Mouse (Mus musculus) thymus, adult 18-20 months (tissue): ENCODE data around the gene Ostm1.

Source experiments
- DNase-seq, 2 experiments: peaks; one replicate each; pipeline ENCODE4 v3.0.0; 2022; ENCODE audit warnings: mixed read lengths in 2 of 2

Gene Ostm1

GRCm38 (mm10) chr10:42583157-42583872 lies at the start of gene Ostm1, which contains the start of gene Nr2e1:
Gene Ostm1 (plus strand): TSS chr10:42583822.
Gene Nr2e1 (minus strand): TSS chr10:42583632.
- DNase-seq, result no peak

DNA sequence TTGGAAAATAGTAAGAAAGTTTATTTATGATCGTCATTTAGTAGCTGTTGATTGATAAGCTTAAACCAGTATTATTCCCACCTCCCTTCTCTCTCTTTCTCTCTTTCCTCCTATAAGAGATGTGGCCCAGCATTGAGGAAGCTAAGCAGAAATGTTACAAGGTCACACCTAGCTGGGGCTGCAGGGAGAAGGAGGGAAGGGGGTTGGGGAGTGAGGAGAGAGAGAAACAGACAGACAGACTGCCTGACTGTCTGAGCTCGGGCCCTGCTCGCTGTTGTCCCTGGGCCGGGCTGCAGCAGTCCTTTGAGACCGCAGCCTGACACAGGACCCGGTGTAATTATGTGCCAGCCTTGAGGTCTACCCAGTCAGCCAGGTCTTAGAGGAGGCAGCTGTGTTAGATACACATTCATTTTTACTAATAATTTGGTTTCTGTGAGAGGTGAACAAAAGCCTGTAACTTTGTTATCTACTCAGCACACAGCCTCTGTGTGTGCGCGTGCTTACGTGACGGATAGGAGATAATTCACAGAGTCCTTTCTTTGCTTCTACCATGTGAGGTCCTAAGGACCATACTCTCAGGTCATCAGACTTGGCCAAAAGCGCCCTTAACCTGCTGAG lies 49.7 kb upstream of the Ostm1 start:
- no peak for DNase-seq

GRCm38 (mm10) chr10:42537571-42538316 lies 45.9 kb upstream of the Ostm1 start:
- DNase-seq, result no peak

DNA sequence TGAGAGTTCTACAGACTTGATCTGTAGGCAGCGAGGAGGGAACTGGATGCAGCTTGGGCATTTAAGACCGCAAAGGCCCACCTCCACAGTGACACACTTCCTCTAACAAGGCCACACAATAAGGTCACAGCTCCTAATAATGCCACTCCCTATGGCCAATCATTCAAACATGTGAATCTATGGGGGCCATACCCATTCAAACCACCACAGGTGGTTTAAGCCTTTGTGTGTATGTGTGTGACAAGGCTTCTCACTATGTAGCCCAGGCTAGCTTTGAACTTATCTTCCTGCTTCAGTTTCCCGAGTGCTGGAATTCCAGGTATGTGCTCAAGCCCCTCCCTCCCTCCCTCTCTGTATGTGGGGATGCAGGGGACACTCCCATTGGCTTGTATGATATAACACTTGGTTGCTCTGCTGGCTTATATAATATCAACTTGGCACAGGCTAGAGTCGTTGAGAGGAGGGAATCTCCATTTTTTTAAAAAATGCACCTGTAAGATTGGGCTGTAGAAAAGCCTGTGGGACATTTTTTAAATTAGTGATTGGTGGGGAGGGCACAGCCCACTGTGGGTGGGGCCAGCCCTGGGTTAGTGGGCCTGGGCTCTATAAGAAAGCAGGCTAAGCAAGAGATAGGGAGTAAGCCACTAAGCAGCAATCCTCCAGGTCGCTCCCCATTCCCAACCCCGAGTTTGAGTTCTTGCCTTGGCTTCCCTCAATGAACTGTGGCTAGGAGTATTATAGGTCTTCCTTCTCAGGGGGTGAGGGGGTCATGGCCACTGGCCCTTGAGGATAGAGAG lies 37.7 kb upstream of the Ostm1 start:
- no peak for DNase-seq

DNA sequence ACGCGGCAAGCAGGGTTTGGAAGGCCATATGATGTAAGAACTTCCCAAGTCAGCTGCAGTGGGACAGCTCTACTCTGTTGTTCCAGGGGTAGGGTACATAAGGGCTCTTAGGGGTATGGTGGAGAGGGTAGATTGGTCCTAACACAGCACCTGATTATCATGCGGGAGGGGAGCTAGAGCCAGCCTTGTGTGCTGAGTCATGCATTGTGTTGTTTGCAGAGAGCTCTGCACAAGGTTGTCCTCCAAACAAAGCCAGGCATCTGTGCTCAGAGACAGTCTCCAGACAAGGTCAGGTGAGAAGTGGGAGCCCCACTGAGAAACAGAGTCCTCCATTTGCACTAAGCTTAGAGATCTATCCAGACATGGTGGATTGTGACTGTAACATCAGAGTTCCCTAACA lies 37.1 kb upstream of the Ostm1 start:
- DNase-seq, result no peak

DNA sequence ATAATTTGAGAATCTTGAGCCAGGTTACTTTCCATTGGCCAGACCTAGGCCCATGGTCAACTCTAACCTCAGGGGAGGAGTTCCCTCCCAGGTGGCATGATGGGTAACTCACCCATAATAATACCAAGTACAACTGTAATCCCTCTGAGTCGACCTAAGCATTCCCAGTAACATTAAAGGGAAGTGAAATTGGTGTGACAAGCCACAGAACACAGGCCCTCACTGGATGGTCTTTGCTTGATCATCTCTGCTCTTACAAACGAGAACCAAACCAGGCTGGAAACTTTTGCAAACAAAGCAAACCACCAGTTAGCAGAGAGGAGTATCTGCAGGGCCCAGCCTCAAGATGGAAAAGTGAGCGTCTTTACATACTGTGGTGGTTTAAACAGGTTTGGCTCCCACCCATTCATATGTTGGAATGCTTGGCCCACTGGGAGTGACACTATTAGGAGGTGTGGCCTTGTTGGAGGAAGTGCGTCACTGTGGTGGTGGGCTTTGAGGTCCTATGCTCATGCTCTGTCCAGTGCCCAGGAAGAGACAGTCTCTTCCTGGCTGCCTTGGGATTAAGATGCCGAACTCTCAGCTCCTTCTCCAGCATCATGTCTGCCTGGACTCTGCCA lies 23.9 kb upstream of the Ostm1 start:
- no peak for DNase-seq

DNA sequence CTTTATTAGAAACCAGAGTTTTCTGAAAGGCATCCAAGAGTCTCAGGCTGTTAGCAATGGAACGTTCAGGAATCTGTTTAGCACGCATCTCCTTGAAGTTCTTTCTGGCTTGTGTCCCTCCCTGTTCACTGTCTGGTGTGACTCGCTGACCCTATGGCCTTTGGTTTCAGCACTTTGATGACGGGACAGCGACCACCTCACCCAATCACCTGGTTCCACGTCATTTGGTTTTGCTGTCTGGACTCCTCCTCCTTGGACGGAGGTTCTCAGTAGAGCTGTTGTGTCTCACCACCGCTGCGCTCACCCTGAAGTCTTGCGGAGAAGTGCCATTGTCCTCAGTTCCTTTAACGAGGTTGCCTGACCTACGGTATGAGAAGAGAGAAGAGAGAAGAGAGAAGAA lies 21.4 kb upstream of the Ostm1 start:
- DNase-seq, result no peak

- no peak for DNase-seq
Observed at GRCm38 (mm10) chr10:42572567-42572966, 11.1 kb upstream of the Ostm1 start.

GRCm38 (mm10) chr10:42572971-42573370 lies 10.7 kb upstream of the Ostm1 start:
- DNase-seq, result no peak

GRCm38 (mm10) chr10:42574639-42575038 lies 9.0 kb upstream of the Ostm1 start:
- DNase-seq, result no peak

DNA sequence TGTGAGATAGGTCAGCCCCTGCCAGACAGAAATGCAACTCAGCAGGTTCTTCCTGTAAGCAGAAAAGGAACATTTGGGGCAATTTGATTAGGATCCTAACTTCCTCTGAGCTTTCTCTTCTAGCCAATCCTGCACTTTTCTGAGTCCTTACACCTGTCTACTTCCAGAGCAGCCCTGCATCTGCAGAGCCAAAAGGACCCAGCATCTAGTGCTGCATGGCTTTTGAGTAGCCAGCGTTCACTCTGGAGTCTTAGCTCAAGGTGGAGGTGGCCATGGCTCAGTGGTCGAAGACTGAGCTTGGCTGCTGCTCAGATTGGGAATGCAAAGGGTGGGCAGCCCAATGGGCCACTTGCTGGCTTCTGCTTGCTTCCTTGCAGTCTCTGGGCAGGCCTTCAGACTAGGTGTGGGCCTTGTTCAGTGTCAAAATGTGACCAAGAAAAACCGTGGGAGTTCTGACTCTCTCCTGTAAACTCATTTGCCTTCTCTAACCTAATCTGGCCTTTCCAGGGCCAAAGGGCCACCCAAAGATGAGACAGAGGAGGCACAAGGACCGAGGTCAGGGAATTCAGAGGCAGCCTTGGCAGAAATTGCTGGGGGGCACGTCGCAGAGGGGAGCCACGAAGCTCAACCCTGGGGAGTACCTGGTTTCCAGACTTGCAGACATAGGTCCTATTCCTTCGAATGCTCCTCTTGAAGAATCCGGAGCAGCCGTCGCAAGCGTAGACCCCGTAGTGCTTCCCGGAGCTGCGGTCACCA lies 5.9 kb upstream of the Ostm1 start:
- no peak for DNase-seq

DNA sequence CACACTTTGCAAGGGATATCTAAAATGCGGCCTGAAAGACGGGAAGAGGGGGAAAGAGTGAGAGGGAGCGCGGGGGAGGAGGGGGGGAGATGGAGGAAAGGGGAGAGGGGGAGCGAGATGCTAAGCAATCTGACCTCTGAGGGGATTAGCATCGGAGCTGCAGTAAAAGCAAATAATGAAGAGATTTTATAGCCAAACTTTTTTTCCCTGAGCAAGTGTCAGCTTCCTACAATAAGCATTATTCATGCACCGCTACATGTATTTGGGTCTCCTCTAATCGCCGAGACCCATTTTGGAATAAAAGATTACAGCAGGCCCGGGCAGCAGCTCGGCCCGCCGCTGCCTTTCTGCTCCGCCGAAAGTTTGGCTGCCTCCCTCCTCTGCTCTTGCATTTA lies 5.3 kb upstream of the Ostm1 start:
- DNase-seq, result no peak

GRCm38 (mm10) chr10:42578698-42579474 lies 4.7 kb upstream of the Ostm1 start:
- DNase-seq, result no peak

- DNase-seq, result no peak
Observed at GRCm38 (mm10) chr10:42579475-42580130, 4.0 kb upstream of the Ostm1 start.

GRCm38 (mm10) chr10:42580131-42580950 lies 3.3 kb upstream of the Ostm1 start:
- no peak for DNase-seq

DNA sequence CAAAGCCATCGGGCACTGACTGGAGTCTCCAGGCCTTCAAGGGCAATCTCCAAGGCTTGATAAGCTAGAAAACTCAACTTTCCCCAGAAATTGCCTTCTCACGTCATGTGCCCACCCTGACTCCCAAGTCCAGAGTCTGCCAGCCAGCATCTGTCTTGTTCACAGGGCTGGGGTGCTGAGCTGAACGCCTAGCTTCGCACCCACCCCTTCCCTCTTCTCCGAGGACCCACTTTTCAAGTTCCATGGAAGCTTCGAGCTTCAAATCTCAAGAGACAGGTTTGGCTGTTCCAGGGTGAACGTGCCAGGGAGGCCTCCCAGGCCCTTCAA lies 2.7 kb upstream of the Ostm1 start:
- DNase-seq, result no peak

DNA sequence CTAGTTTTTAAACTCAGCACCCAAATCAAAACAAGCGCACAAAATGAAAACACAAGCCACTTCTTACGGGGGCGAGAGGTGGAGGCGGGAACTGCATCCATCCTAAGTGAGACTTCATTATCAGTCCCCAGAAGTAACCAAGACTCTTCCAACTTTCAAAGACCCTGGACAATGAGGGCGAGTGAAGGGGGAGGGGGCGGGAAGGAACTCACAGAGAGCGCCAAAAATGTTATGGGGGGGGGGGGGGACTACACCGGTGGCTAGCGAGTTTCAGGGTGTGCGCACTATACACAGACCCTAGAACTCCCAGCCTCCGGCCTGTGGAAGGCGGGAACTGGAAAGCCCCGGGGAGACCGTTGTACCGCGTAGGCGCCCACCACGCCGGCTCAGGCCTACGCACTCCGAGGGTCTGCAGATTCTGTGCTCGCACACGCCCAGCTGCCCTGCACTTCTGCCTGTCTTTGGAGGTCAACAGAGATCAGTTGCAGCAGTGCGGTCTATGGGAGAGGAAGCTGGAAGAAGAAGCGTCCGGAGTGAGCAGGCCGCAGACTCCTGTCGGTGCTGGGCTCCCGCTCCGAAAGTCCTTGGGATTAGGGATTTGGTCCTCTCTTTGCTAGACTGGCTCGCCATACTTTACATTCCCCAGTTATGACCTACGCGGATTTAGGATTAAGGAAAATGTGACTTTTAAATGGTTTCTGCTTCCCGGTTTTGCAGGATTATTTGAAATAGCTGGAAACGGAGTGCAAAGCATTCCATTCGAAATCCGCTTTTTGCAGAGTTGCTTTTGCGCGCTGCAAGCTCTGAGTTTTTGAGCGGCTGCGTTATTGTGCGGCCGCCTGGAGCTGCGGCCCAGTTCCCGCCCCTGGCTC lies 1.7 kb upstream of the Ostm1 start:
- no peak for DNase-seq

DNA sequence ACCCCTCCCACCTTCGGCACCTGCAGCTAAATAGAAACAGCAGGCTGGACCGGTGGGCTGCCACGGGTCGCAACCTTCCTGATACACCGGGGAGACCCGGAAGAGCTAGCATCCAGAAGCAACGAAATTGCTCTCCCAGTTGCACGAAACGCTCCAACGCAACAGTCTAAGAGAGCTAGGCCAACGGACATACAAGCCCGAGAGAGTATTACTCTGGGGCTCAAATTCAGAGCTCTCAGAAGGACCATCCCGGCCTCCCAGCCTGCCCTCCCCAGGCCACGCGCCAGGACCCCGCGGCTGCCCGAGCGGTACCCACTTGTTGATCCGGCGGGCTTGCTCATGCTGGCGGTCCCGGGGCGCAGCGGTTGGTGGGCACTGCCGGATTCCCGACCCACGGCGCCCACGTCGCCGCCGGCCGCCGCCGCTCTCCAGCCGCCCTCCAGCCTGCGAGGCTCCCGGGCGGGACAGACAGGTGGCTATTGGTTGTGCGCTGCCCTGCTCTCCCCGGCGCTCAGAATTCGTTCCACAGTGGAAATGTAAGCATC lies 984 bp upstream of the Ostm1 start:
- DNase-seq, result no peak
